Mouse (Mus musculus) olfactory bulb, adult 2 months (tissue): ENCODE results near the gene Slit3. TPM values are rescaled to one million over a fixed set of nuclear protein-coding genes. Genes with fewer than 3 reads are reported as not detected.
A peak's percentile ranks its signal among the peaks of the same experiment; 100 is the strongest.

Experiments used
- H3K27ac ChIP-seq: fragments of 200-500 bp; 2 replicates; pipeline ENCODE4 v1.5.1; 2012; ENCODE audit warnings: low read depth, low read length; ENCODE audit not compliant: insufficient read depth
- H3K4me1 ChIP-seq: fragments of 200-500 bp; 2 replicates; pipeline ENCODE4 v1.6.1; 2012; ENCODE audit warnings: low read length; ENCODE audit not compliant: control insufficient read depth, insufficient read depth
- H3K4me3 ChIP-seq: fragments of 200-500 bp; 2 replicates; pipeline ENCODE4 v1.5.1; 2012; ENCODE audit warnings: mild to moderate bottlenecking, low read depth, low read length, moderate library complexity; ENCODE audit not compliant: insufficient read depth
- CTCF ChIP-seq: fragments of 200-500 bp; IDR thresholded peaks from 2 replicates; pipeline ENCODE4 v1.5.1; 2012; ENCODE audit warnings: low read depth, mild to moderate bottlenecking, low read length, moderate library complexity; ENCODE audit not compliant: insufficient read depth
- POLR2A ChIP-seq: fragments of 200-500 bp; IDR thresholded peaks from 2 replicates; pipeline ENCODE4 v1.6.1; 2012; ENCODE audit warnings: mild to moderate bottlenecking, low read depth, low read length, moderate library complexity; ENCODE audit not compliant: insufficient read depth
- WGBS: fragments of 180-500 bp; shearing (Covaris S2); methylation state at CpG from one replicate; pipeline ENCODE4 v1.1.7; 2018; 5-methylcytosine and 5-hydroxymethylcytosine counted together
- polyA plus RNA-seq: library from polyadenylated mRNA; stranded (reverse); fragments of >200 nt; gene quantifications from 2 replicates; pipeline ENCODE4 v1.2.4, GENCODE M21; 2012; ENCODE audit warnings: low replicate concordance; ENCODE audit not compliant: missing spikeins, insufficient read depth, insufficient read length

Gene Slit3
- polyA plus RNA-seq, 1 experiment = not detected

GRCm38 (mm10) chr11:35419013-35419412 lies 298.0 kb downstream of the Slit3 start:
- peaks cover 7% of the 10 kb centered on the region for H3K4me1 ChIP-seq
- 60% methylated on average over 5 of the region's 5 CpGs for WGBS
- TF ChIP-seq POLR2A = no peak
- TF ChIP-seq CTCF = no peak
- no peak overlapping the region for H3K27ac ChIP-seq
- H3K4me3 ChIP-seq = no peak overlapping the region

- H3K27ac ChIP-seq = no peak overlapping the region
- no peak for TF ChIP-seq CTCF
- TF ChIP-seq POLR2A = no peak
- H3K4me3 ChIP-seq = no peak overlapping the region
- peaks cover 7% of the 10 kb centered on the region for H3K4me1 ChIP-seq
- WGBS = 69% methylated on average over 4 of the region's 4 CpGs
These were observed 300.7 kb downstream of the Slit3 start for GRCm38 (mm10) chr11:35421728-35422127.

DNA sequence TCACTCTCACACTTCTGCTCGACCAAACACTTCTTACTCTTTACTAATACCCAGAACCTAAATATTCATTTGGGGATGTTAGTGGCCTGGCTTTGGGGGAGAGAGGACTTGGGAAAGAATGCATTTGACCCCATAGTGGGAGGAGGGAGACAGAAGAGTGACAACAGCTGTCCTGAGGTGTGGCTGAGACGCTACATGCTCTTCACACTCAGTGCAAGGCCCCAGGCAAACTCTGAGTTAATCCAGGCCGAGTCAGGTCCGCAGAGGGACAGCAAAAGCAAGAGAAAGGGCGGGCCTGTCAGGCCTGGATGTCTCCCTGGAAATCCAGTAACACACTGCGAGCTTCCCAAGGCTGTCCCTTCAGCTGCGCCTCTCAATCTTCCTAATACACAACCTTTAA lies 307.0 kb downstream of the Slit3 start:
- TF ChIP-seq POLR2A (no peak), CTCF (no peak)
- Histone ChIP-seq H3K4me1 (no peaks in the 10 kb centered on the region), H3K4me3 (no peak overlapping the region), H3K27ac (no peak overlapping the region)
- 85% methylated on average over 7 of the region's 7 CpGs for WGBS

- Histone ChIP-seq H3K4me3 (no peak overlapping the region), H3K4me1 (no peaks in the 10 kb centered on the region), H3K27ac (no peak overlapping the region)
- 87% methylated on average over 8 of the region's 8 CpGs for WGBS
- TF ChIP-seq CTCF = no peak
These were observed 310.1 kb downstream of the Slit3 start for GRCm38 (mm10) chr11:35431130-35431529.

GRCm38 (mm10) chr11:35437510-35437909 lies 316.5 kb downstream of the Slit3 start:
- no peak for TF ChIP-seq POLR2A
- TF ChIP-seq CTCF = no peak
- Histone ChIP-seq H3K4me1 (0 out of 2 replicates have a peak, but pooled peaks cover 3% of the 10 kb centered on the region), H3K4me3 (no peak overlapping the region), H3K27ac (no peak overlapping the region)
- 90% methylated on average over 6 of the region's 6 CpGs for WGBS

GRCm38 (mm10) chr11:35440186-35440585 lies 319.2 kb downstream of the Slit3 start:
- TF ChIP-seq CTCF (no peak), POLR2A (no peak)
- WGBS = 45% methylated on average over 11 of the region's 11 CpGs
- Histone ChIP-seq H3K4me3 (no peak overlapping the region), H3K27ac (no peak overlapping the region), H3K4me1 (0 out of 2 replicates have a peak, but pooled peaks cover 3% of the 10 kb centered on the region)

GRCm38 (mm10) chr11:35444489-35445100 lies 323.6 kb downstream of the Slit3 start:
- no peak overlapping the region for H3K4me3 ChIP-seq
- H3K4me1 ChIP-seq = peaks cover 3% of the 10 kb centered on the region; the same call in 1 of the 2 replicates
- TF ChIP-seq CTCF (no peak), POLR2A (no peak)
- WGBS = 92% methylated on average over 6 of the region's 6 CpGs
- no peak overlapping the region for H3K27ac ChIP-seq

GRCm38 (mm10) chr11:35447951-35448350 lies 326.9 kb downstream of the Slit3 start:
- 85% methylated on average over 9 of the region's 9 CpGs for WGBS
- no peak for TF ChIP-seq CTCF
- TF ChIP-seq POLR2A = no peak

DNA sequence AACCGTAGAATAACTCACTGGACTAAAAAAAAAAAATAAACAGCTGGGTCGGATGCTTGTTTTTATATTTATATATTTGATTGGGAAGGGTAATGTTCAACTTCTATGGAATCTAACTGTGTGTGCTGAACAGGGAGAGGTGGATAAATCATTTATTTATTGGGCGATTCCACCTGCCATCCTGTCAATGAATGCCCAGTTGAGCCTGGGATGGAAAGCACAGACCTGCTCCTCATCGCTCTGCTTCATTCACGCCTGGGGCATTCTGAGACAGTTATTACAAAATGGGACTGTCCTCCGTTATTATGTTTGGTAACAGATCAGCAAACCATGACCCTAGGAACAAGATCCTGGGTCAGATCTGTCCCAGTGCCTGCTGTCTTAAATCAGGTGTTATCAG lies 328.2 kb downstream of the Slit3 start:
- H3K4me1 ChIP-seq = peaks cover 10% of the 10 kb centered on the region
- 90% methylated on average over 6 of the region's 6 CpGs for WGBS
- no peak overlapping the region for H3K27ac ChIP-seq
- no peak for TF ChIP-seq POLR2A
- TF ChIP-seq CTCF = no peak
- H3K4me3 ChIP-seq = no peak overlapping the region

More at GRCm38 (mm10) chr11:35447951-35448350, 326.9 kb downstream of the Slit3 start:
- no peak overlapping the region for H3K27ac ChIP-seq
- no peak overlapping the region for H3K4me3 ChIP-seq
- peaks cover 3% of the 10 kb centered on the region; the same call in 1 of the 2 replicates for H3K4me1 ChIP-seq

DNA sequence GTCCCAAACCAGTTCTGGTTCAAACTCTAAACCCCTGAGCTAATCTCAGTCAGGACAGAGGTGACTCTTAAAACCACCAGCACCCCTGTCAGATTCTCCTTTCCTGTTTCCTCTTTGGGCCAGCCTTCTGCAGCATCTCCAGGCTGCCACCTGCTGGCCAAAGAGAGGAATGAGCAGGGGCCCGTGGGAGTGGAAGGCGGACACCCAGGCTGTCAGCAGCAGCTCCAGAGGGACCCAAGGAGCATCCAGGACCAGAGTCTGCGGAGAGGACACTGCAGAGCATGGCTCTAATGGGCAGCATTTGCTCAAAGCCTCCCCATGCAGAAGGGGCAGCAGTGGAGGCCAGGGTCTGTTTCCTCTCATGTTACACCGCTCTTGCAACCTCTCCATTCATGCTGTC lies 330.6 kb downstream of the Slit3 start:
- Histone ChIP-seq H3K4me1 (peaks cover 14% of the 10 kb centered on the region), H3K27ac (no peak overlapping the region), H3K4me3 (no peak overlapping the region)
- peak; percentile 96 for TF ChIP-seq CTCF
- no peak for TF ChIP-seq POLR2A
- WGBS = 39% methylated on average over 4 of the region's 4 CpGs
